Mouse (Mus musculus): ENCODE measurements around the gene Cd209a.

DNA sequence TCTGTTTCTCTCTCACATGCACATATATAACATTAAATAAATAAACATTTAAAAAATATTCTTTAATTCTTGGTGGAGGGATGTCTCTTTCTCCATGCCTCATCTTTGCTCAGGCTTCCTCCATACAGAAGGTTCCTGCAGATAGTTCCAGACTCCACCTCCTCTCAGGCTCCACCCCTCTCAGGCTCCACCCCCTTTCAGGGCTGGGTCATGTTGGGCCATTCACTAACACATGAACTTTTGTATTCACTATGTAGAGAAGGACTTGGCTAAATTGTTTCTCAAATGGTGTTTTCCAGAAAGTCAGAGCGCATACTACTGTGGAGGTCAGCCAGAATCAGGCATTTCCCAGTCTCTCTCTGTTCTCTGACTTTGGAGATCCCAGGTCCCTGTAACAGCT, 47.3 kb downstream of the Cd209a start:
- TF ChIP-seq PAX5 (IDR thresholded peaks at IDR 0.05; ENCODE audit: low read length) = no peak
- TF ChIP-seq CTCF (conservative IDR thresholded peaks at IDR 0.05 in 1 of 2, IDR thresholded peaks at IDR 0.05 in 1 of 2; ENCODE audit: low read depth in 2 of 2, low read length in 2 of 2) = no peak
- TF ChIP-seq POLR2A (IDR thresholded peaks at IDR 0.05; ENCODE audit: low read depth, low read length) = no peak
- no peak for TF ChIP-seq SIN3A (IDR thresholded peaks at IDR 0.05; ENCODE audit: low read length)
- TF ChIP-seq ZNF384 (IDR thresholded peaks at IDR 0.05; ENCODE audit: low read depth, low read length) = no peak
- no peak for TF ChIP-seq POLR2AphosphoS2 (IDR thresholded peaks at IDR 0.05; ENCODE audit: low read depth, low read length)
- no peak for TF ChIP-seq USF1 (IDR thresholded peaks at IDR 0.05; ENCODE audit: low read depth, low read length)
- TF ChIP-seq SMC3 (IDR thresholded peaks at IDR 0.05; ENCODE audit: low read depth, low read length) = no peak
- TF ChIP-seq MAX (IDR thresholded peaks at IDR 0.05; ENCODE audit: low read length) = no peak
- TF ChIP-seq ZKSCAN1 (IDR thresholded peaks at IDR 0.05; ENCODE audit: borderline replicate concordance, low read depth, low read length) = no peak
- TF ChIP-seq UBTF (IDR thresholded peaks at IDR 0.05; ENCODE audit: low read depth, low read length) = no peak
- no peak for TF ChIP-seq MAFK (IDR thresholded peaks at IDR 0.05; ENCODE audit: insufficient replicate concordance, low read length)
- TF ChIP-seq HCFC1 (IDR thresholded peaks at IDR 0.05; ENCODE audit: low read depth, low read length) = no peak
- no peak for TF ChIP-seq BHLHE40 (IDR thresholded peaks at IDR 0.05; ENCODE audit: low read depth, low read length)
